Mouse (Mus musculus): Measurements from ENCODE around the gene Ptger2. TPM values are rescaled to one million over a fixed set of nuclear protein-coding genes. Genes with fewer than 3 reads are reported as not detected.

The Ptger2 gene
- polyA plus RNA-seq, 1 experiment, result 6.8 TPM

DNA sequence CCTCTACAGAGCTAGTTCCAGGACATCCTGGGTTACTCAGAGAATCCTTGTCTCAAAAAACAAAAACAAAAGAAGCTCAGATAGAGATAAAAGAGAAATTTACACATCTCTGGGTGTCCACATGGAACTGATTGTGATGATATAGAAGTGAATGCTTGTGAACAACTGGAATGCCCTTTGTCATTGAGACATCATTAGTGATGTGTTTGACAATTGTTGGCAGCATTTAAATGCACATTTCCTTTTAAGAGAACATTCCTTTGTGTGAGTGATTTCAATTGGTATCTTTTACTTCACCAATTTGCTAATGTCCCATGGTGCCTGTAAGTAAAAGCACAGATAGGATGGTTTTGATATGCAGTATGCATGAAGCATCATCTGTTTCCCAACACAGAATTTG, 6.3 kb downstream of the Ptger2 start:
- no peak for DNase-seq
- H3K4me3 ChIP-seq (replicated peaks; ENCODE audit: extremely low read depth, low read depth, low read length), result no peak overlapping the region
- TF ChIP-seq POLR2A (IDR thresholded peaks at IDR 0.05; ENCODE audit: borderline replicate concordance, extremely low read depth, low read depth, low read length) (no peak), CTCF (IDR thresholded peaks at IDR 0.05; ENCODE audit: insufficient read depth, low read length) (no peak)
- H3K4me1 ChIP-seq (ENCODE audit: control insufficient read depth, insufficient read depth, low read length), result peaks cover 2% of the 10 kb centered on the region

DNA sequence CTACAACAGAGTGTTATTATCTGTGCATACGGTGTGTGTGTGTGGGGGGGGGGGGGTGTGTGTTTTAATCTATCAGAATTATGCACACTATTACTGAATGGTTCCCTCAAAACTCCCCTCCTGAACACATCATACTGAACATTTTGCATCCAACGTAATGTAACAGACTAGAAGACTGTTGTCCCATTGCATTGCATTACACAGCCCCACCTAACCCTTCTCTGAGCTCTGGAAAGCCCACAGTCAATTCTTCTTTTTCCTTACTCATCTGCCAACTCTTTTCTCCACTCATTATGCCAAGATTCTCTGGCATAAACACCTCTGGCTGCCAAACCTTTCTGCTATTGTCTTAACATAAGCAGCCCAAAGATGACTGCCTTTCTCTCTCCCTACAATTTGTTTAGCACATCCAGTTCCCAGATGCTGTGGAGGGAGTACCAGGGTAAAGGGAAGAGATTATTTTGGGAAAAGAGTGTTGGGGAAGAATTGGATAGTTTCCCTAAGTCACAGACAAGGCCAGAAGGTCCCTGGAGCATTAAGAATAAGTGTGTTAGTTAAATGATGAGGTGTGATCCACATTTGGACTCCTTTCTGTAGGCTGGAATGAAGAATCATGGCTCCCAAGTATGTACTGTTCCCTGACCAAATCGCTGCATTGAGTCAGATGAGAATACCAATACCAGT, 12.2 kb downstream of the Ptger2 start:
- Histone ChIP-seq H3K4me3 (replicated peaks; ENCODE audit: extremely low read depth, low read depth, low read length) (no peak overlapping the region), H3K4me1 (ENCODE audit: control insufficient read depth, insufficient read depth, low read length) (peaks cover 2% of the 10 kb centered on the region; the same call in 1 of the 2 replicates)
- TF ChIP-seq POLR2A (IDR thresholded peaks at IDR 0.05; ENCODE audit: borderline replicate concordance, extremely low read depth, low read depth, low read length), result no peak
- TF ChIP-seq CTCF (IDR thresholded peaks at IDR 0.05; ENCODE audit: insufficient read depth, low read length), result no peak
- 73% methylated on average over 3 of the region's 3 CpGs for WGBS
- no peak for DNase-seq

DNA sequence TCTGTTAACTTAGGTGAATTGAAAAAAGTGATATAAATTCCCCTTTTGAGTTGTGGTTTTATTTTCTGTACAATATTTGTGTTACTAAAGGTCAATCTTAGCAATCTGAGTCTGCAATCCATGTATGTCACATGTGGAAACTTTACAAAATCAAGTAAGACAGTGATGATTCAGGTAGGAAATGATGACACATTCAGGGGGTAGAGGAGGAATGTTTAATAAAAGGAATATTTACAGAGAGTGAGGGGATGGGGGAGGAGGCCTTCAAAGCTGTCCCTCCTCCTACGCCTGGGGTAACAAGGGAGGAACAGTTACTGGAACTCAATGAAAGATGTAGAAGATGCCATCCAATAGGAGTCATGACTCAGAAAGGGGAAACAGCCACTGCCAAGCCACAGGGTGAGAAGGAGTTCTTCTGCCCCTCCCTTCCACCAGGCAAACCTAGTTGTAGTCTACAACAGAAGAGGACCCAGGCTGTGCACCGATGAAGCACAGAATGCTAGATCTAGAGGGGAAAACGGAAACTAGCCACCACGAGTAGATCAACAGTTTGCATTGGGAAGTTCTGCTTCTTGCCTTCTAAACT, 17.8 kb downstream of the Ptger2 start:
- Histone ChIP-seq H3K4me3 (replicated peaks; ENCODE audit: extremely low read depth, low read depth, low read length) (no peak overlapping the region), H3K4me1 (ENCODE audit: control insufficient read depth, insufficient read depth, low read length) (0 out of 2 replicates have a peak, but pooled peaks cover under 1% of the 10 kb centered on the region)
- DNase-seq, result no peak
- TF ChIP-seq POLR2A (IDR thresholded peaks at IDR 0.05; ENCODE audit: borderline replicate concordance, extremely low read depth, low read depth, low read length), result no peak
- TF ChIP-seq CTCF (IDR thresholded peaks at IDR 0.05; ENCODE audit: insufficient read depth, low read length), result no peak
- 70% methylated on average over 4 of the region's 4 CpGs for WGBS

DNA sequence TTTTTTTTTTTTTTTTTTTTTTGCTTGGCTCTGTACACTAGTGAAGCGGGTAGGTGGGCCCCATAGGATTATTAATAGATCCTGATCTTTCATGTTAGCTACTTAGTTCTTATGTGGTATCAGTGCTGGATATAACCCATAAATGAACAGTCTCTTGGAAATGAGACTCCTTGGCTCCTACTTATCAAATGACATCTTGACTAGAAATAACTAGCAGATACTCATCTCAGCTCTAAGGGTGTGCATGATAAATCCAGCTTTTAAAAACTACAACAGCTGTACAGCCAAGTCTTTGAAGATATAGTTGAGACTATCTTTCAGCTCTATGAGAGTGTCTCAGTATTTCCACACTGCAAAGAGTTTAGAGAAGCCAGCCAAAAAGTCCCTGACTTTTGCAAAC, 21.2 kb downstream of the Ptger2 start:
- TF ChIP-seq CTCF (IDR thresholded peaks at IDR 0.05; ENCODE audit: insufficient read depth, low read length), result no peak
- no peak for TF ChIP-seq POLR2A (IDR thresholded peaks at IDR 0.05; ENCODE audit: borderline replicate concordance, extremely low read depth, low read depth, low read length)
- 80% methylated on average over 1 of the region's 1 CpGs for WGBS
- Histone ChIP-seq H3K4me3 (replicated peaks; ENCODE audit: extremely low read depth, low read depth, low read length) (no peak overlapping the region), H3K4me1 (ENCODE audit: control insufficient read depth, insufficient read depth, low read length) (no peaks in the 10 kb centered on the region)
- no peak for DNase-seq

DNA sequence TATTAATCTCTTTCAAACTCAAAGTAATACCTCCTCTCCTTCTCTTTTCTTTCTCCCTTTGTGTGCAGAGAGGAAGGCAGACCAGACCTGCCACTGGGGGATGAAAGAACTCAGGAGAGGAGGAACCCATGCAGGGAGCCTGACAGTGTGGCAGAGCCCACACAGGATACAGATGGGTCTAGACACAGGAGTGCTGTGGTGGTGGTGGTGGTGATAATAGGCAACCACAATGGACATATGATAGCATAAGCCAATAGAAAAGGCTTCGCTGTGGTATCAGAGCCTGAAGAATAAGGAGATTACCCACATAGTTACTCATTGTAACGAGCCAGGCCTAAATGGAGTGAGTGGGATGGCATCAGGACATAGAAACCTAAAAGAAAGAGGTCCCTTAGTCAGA, 23.3 kb downstream of the Ptger2 start:
- WGBS, result 85% methylated on average over 2 of the region's 2 CpGs
- TF ChIP-seq CTCF (IDR thresholded peaks at IDR 0.05; ENCODE audit: insufficient read depth, low read length) (no peak), POLR2A (IDR thresholded peaks at IDR 0.05; ENCODE audit: borderline replicate concordance, extremely low read depth, low read depth, low read length) (no peak)
- H3K4me1 ChIP-seq (ENCODE audit: control insufficient read depth, insufficient read depth, low read length), result no peaks in the 10 kb centered on the region
- DNase-seq, result no peak
- H3K4me3 ChIP-seq (replicated peaks; ENCODE audit: extremely low read depth, low read depth, low read length), result no peak overlapping the region

DNA sequence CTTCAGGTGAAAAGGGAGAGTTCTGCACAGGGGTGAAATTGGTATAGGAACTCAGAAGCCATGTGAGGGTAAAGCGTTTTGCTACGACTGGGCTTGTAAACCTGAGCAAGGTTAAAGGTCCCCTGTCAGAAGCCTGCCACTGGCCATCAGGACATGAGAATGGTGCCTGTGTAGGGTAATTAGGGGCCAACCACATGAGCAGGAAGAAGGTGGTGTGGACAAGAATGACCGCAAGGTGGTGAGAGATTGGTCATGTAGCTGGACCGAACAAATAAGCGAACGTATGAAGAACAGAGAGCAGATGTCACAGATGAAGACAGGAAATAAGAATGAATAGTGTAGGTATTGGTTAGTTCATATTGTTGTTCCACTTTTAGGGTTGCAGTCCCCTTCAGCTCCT, 23.7 kb downstream of the Ptger2 start:
- WGBS, result 90% methylated on average over 6 of the region's 6 CpGs
- no peak for DNase-seq
- no peak for TF ChIP-seq POLR2A (IDR thresholded peaks at IDR 0.05; ENCODE audit: borderline replicate concordance, extremely low read depth, low read depth, low read length)
- TF ChIP-seq CTCF (IDR thresholded peaks at IDR 0.05; ENCODE audit: insufficient read depth, low read length), result no peak
- no peak overlapping the region for H3K4me3 ChIP-seq (replicated peaks; ENCODE audit: extremely low read depth, low read depth, low read length)
- H3K4me1 ChIP-seq (ENCODE audit: control insufficient read depth, insufficient read depth, low read length), result no peaks in the 10 kb centered on the region

DNA sequence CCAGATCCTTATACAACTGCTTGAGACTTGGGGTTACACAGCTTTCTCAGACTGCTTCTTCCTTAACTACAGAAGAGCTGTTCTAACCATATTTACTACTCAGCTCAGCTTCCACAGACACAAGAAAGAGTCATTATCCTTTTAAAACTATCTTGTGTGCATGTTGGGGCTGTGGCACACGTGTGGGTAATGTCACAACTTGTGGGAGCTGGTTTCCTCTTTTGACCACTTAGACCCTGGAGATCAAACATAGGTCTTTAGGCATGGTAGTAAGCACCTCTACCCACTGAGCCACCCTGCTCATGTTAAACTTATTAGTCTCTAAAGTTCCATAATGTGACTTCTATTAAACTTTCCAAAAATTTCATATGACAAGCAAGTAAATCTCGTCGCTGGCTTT, 33.6 kb downstream of the Ptger2 start:
- DNase-seq, result no peak
- TF ChIP-seq POLR2A (IDR thresholded peaks at IDR 0.05; ENCODE audit: borderline replicate concordance, extremely low read depth, low read depth, low read length), result no peak
- no peak for TF ChIP-seq CTCF (IDR thresholded peaks at IDR 0.05; ENCODE audit: insufficient read depth, low read length)
- Histone ChIP-seq H3K4me3 (replicated peaks; ENCODE audit: extremely low read depth, low read depth, low read length) (no peak overlapping the region), H3K4me1 (ENCODE audit: control insufficient read depth, insufficient read depth, low read length) (no peaks in the 10 kb centered on the region)
- 84% methylated on average over 3 of the region's 3 CpGs for WGBS

DNA sequence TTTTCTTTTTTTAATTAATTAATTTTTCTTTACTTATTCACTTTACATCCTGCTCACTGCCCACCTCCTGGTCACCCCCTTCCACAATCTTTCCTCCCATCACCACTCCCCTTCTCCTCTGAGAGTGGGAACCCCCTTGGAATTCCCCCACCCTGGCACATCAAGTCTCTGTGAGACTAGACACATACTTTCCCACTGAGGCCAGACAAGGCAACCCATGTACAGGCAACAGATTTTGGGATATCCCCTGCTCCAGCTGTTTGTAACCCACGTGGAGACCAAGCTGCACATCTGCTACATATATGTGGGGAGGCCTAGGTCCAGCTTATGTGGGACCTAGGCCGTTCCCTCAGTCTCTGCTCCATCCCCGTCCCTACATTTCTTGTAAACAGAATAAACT, 46.3 kb downstream of the Ptger2 start:
- no peak for DNase-seq
- TF ChIP-seq POLR2A (IDR thresholded peaks at IDR 0.05; ENCODE audit: borderline replicate concordance, extremely low read depth, low read depth, low read length) (no peak), CTCF (IDR thresholded peaks at IDR 0.05; ENCODE audit: insufficient read depth, low read length) (no peak)
- 77% methylated on average over 3 of the region's 3 CpGs for WGBS
- no peak overlapping the region for H3K4me3 ChIP-seq (replicated peaks; ENCODE audit: extremely low read depth, low read depth, low read length)
- no peaks in the 10 kb centered on the region for H3K4me1 ChIP-seq (ENCODE audit: control insufficient read depth, insufficient read depth, low read length)

DNA sequence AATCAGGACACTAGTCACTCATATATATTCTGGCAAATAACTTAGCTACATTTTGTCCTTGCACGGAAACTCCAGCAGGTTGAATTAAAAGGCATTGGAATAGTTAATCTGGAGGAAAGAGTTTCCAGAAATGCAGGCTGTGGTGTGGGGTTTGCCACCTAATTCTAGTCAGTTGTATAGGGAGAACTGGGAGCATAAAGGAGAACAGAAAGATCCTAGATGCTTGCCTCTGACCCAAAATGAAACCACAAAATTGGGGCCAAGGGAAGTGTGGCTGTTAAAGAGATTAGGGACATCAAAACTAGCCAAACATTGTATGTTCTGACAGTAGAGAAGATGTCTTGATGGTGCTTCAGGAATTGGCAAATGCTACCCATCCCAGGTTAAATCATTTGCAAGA, 48.6 kb downstream of the Ptger2 start:
- WGBS, result 85% methylated on average over 1 of the region's 1 CpGs
- Histone ChIP-seq H3K4me3 (replicated peaks; ENCODE audit: extremely low read depth, low read depth, low read length) (no peak overlapping the region), H3K4me1 (ENCODE audit: control insufficient read depth, insufficient read depth, low read length) (no peaks in the 10 kb centered on the region)
- TF ChIP-seq POLR2A (IDR thresholded peaks at IDR 0.05; ENCODE audit: borderline replicate concordance, extremely low read depth, low read depth, low read length), result no peak
- DNase-seq, result no peak

DNA sequence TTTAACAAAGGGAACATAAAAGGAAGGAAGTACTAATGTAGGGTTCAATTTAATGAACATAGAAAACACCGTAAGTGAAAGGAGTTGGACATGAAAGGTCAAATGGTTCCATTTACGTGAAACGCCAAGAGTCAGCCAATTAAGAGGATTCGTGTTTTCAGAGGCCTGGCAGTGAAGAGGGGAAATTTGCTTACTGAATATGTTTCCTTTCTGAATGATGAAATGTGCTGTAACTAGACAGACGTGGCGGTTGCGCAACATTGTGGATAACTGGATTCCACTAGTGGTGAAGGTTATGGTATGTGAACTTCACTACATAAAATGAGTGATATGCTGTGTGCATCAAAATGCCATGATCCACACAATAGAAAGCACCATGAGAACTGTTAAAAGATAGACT, 50.1 kb downstream of the Ptger2 start:
- TF ChIP-seq POLR2A (IDR thresholded peaks at IDR 0.05; ENCODE audit: borderline replicate concordance, extremely low read depth, low read depth, low read length), result no peak
- no peak for TF ChIP-seq CTCF (IDR thresholded peaks at IDR 0.05; ENCODE audit: insufficient read depth, low read length)
- Histone ChIP-seq H3K4me1 (ENCODE audit: control insufficient read depth, insufficient read depth, low read length) (no peaks in the 10 kb centered on the region), H3K4me3 (replicated peaks; ENCODE audit: extremely low read depth, low read depth, low read length) (no peak overlapping the region)
- no peak for DNase-seq
- 44% methylated on average over 7 of the region's 7 CpGs for WGBS
